Mouse (Mus musculus): ENCODE data around the gene Ppa2. TPM values are rescaled to one million over a fixed set of nuclear protein-coding genes. Genes with fewer than 3 reads are reported as not detected.

Gene Ppa2
- 78.1 and 79.9 TPM in 2 replicates for polyA plus RNA-seq (2016; fragmentation: Nextera tagmentation; extraction: Ambion mirVana)

- WGBS: under 1% methylated on average over 86 of the region's 95 CpGs
- Histone ChIP-seq H3K9me3 (no peaks in the 10 kb centered on the region), H3K9ac (replicated peaks) (peak within 1 kb of the TSS; percentile 88), H3K27ac (replicated peaks) (peak within 1 kb of the TSS; percentile 97), H3K4me3 (peak within 1 kb of the TSS; percentile 73), H3K4me2 (replicated peaks) (peak within 1 kb of the TSS; percentile 62), H3K4me1 (0 out of 2 replicates have a peak, but pooled peaks cover 7% of the 10 kb centered on the region), H3K36me3 (no peaks in the 10 kb centered on the region), H3K27me3 (no peaks in the 10 kb centered on the region)
- peak; percentile 94 for ATAC-seq (ENCODE audit: low FRiP score, low read depth)
Observed at GRCm38 (mm10) chr3:133309954-133310808, at the start of gene Ppa2. Gene Ppa2 (plus strand): TSS chr3:133310110.

- no peak for ATAC-seq (ENCODE audit: low FRiP score, low read depth)
- no peaks in the 10 kb centered on the region for H3K27me3 ChIP-seq
- 19% methylated on average over 3 of the region's 3 CpGs for WGBS
Observed at GRCm38 (mm10) chr3:133271887-133272286, 38.0 kb upstream of the Ppa2 start.

GRCm38 (mm10) chr3:133284587-133284986 is 25.3 kb upstream of the Ppa2 start:
- no peaks in the 10 kb centered on the region for H3K4me1 ChIP-seq
- no peak overlapping the region for H3K4me2 ChIP-seq (replicated peaks)
- H3K27me3 ChIP-seq: no peaks in the 10 kb centered on the region
- no peak overlapping the region for H3K27ac ChIP-seq (replicated peaks)
- no peak overlapping the region for H3K4me3 ChIP-seq
- no peak overlapping the region for H3K9ac ChIP-seq (replicated peaks)
- 82% methylated on average over 5 of the region's 5 CpGs for WGBS
- no peak for ATAC-seq (ENCODE audit: low FRiP score, low read depth)
- no peaks in the 10 kb centered on the region for H3K36me3 ChIP-seq
- no peaks in the 10 kb centered on the region for H3K9me3 ChIP-seq

More at GRCm38 (mm10) chr3:133271887-133272286, 38.0 kb upstream of the Ppa2 start:
- Histone ChIP-seq H3K36me3 (no peaks in the 10 kb centered on the region), H3K4me2 (replicated peaks) (no peak overlapping the region), H3K9me3 (no peaks in the 10 kb centered on the region), H3K9ac (replicated peaks) (no peak overlapping the region), H3K27ac (replicated peaks) (no peak overlapping the region), H3K4me1 (no peaks in the 10 kb centered on the region), H3K4me3 (no peak overlapping the region)

GRCm38 (mm10) chr3:133288795-133289194 is 21.1 kb upstream of the Ppa2 start:
- Histone ChIP-seq H3K4me2 (replicated peaks) (no peak overlapping the region), H3K9me3 (no peaks in the 10 kb centered on the region), H3K4me3 (no peak overlapping the region), H3K27ac (replicated peaks) (no peak overlapping the region), H3K27me3 (no peaks in the 10 kb centered on the region), H3K9ac (replicated peaks) (no peak overlapping the region), H3K36me3 (no peaks in the 10 kb centered on the region), H3K4me1 (no peaks in the 10 kb centered on the region)
- ATAC-seq (ENCODE audit: low FRiP score, low read depth): no peak
- WGBS: 87% methylated on average over 2 of the region's 2 CpGs

GRCm38 (mm10) chr3:133304328-133304727 is 5.6 kb upstream of the Ppa2 start:
- Histone ChIP-seq H3K4me2 (replicated peaks) (no peak overlapping the region), H3K4me1 (no peaks in the 10 kb centered on the region), H3K9ac (replicated peaks) (no peak overlapping the region), H3K4me3 (no peak overlapping the region), H3K27me3 (no peaks in the 10 kb centered on the region), H3K36me3 (no peaks in the 10 kb centered on the region), H3K27ac (replicated peaks) (no peak overlapping the region), H3K9me3 (no peaks in the 10 kb centered on the region)
- no peak for ATAC-seq (ENCODE audit: low FRiP score, low read depth)
- 88% methylated on average over 3 of the region's 3 CpGs for WGBS

GRCm38 (mm10) chr3:133308361-133308760 is 1.5 kb upstream of the Ppa2 start:
- H3K27me3 ChIP-seq: no peaks in the 10 kb centered on the region
- H3K9me3 ChIP-seq: no peaks in the 10 kb centered on the region
- H3K4me2 ChIP-seq (replicated peaks): no peak overlapping the region
- H3K4me1 ChIP-seq: 0 out of 2 replicates have a peak, but pooled peaks cover 7% of the 10 kb centered on the region
- H3K4me3 ChIP-seq: no peak overlapping the region
- ATAC-seq (ENCODE audit: low FRiP score, low read depth): no peak
- no peak overlapping the region for H3K9ac ChIP-seq (replicated peaks)
- WGBS: 94% methylated on average over 3 of the region's 3 CpGs
- H3K36me3 ChIP-seq: no peaks in the 10 kb centered on the region
- no peak overlapping the region for H3K27ac ChIP-seq (replicated peaks)

- WGBS: 93% methylated on average over 7 of the region's 7 CpGs
- no peak overlapping the region for H3K4me2 ChIP-seq (replicated peaks)
- H3K27me3 ChIP-seq: no peaks in the 10 kb centered on the region
- peak overlapping the region; percentile 97; the same call in 1 of the 2 replicates for H3K27ac ChIP-seq (replicated peaks)
- H3K9ac ChIP-seq (replicated peaks): no peak overlapping the region
- no peaks in the 10 kb centered on the region for H3K9me3 ChIP-seq
- no peak for ATAC-seq (ENCODE audit: low FRiP score, low read depth)
- peak overlapping the region; percentile 73; the same call in 1 of the 2 replicates for H3K4me3 ChIP-seq
- H3K36me3 ChIP-seq: no peaks in the 10 kb centered on the region
- 0 out of 2 replicates have a peak, but pooled peaks cover 7% of the 10 kb centered on the region for H3K4me1 ChIP-seq
Observed at GRCm38 (mm10) chr3:133309359-133309758, 551 bp upstream of the Ppa2 start.

- no peaks in the 10 kb centered on the region for H3K27me3 ChIP-seq
- H3K27ac ChIP-seq (replicated peaks): peak overlapping the region; percentile 97
- peak overlapping the region; percentile 73 for H3K4me3 ChIP-seq
- 23% methylated on average over 14 of the region's 14 CpGs for WGBS
- peak overlapping the region; percentile 88 for H3K9ac ChIP-seq (replicated peaks)
- H3K36me3 ChIP-seq: no peaks in the 10 kb centered on the region
- H3K4me1 ChIP-seq: 0 out of 2 replicates have a peak, but pooled peaks cover 7% of the 10 kb centered on the region
- ATAC-seq (ENCODE audit: low FRiP score, low read depth): peak; percentile 28
- H3K9me3 ChIP-seq: no peaks in the 10 kb centered on the region
- peak overlapping the region; percentile 62 for H3K4me2 ChIP-seq (replicated peaks)
Observed at GRCm38 (mm10) chr3:133310809-133311179, 884 bp downstream of the Ppa2 start.

- ATAC-seq (ENCODE audit: low FRiP score, low read depth): no peak
- no peak overlapping the region for H3K9ac ChIP-seq (replicated peaks)
- no peak overlapping the region for H3K4me2 ChIP-seq (replicated peaks)
- no peak overlapping the region for H3K27ac ChIP-seq (replicated peaks)
- WGBS: 86% methylated on average over 3 of the region's 3 CpGs
- 0 out of 2 replicates have a peak, but pooled peaks cover 7% of the 10 kb centered on the region for H3K4me1 ChIP-seq
- no peaks in the 10 kb centered on the region for H3K36me3 ChIP-seq
- no peaks in the 10 kb centered on the region for H3K9me3 ChIP-seq
- no peaks in the 10 kb centered on the region for H3K27me3 ChIP-seq
- H3K4me3 ChIP-seq: no peak overlapping the region
Observed at GRCm38 (mm10) chr3:133312331-133312730, 2.4 kb downstream of the Ppa2 start.

- 52% methylated on average over 6 of the region's 6 CpGs for WGBS
- Histone ChIP-seq H3K27ac (replicated peaks) (no peak overlapping the region), H3K9ac (replicated peaks) (no peak overlapping the region), H3K4me3 (no peak overlapping the region), H3K4me2 (replicated peaks) (no peak overlapping the region), H3K4me1 (0 out of 2 replicates have a peak, but pooled peaks cover 7% of the 10 kb centered on the region), H3K9me3 (no peaks in the 10 kb centered on the region), H3K27me3 (no peaks in the 10 kb centered on the region), H3K36me3 (no peaks in the 10 kb centered on the region)
- no peak for ATAC-seq (ENCODE audit: low FRiP score, low read depth)
Observed at GRCm38 (mm10) chr3:133312850-133313249, 2.9 kb downstream of the Ppa2 start.

GRCm38 (mm10) chr3:133313491-133314199 is 3.7 kb downstream of the Ppa2 start:
- Histone ChIP-seq H3K27ac (replicated peaks) (no peak overlapping the region), H3K36me3 (no peaks in the 10 kb centered on the region), H3K4me1 (0 out of 2 replicates have a peak, but pooled peaks cover 7% of the 10 kb centered on the region), H3K27me3 (no peaks in the 10 kb centered on the region), H3K4me3 (no peak overlapping the region), H3K9me3 (no peaks in the 10 kb centered on the region), H3K4me2 (replicated peaks) (no peak overlapping the region), H3K9ac (replicated peaks) (no peak overlapping the region)
- ATAC-seq (ENCODE audit: low FRiP score, low read depth): no peak
- WGBS: 94% methylated on average over 3 of the region's 3 CpGs

- no peak for ATAC-seq (ENCODE audit: low FRiP score, low read depth)
- Histone ChIP-seq H3K27me3 (no peaks in the 10 kb centered on the region), H3K4me1 (0 out of 2 replicates have a peak, but pooled peaks cover 7% of the 10 kb centered on the region), H3K4me2 (replicated peaks) (no peak overlapping the region), H3K27ac (replicated peaks) (no peak overlapping the region), H3K9ac (replicated peaks) (no peak overlapping the region), H3K36me3 (no peaks in the 10 kb centered on the region), H3K4me3 (no peak overlapping the region), H3K9me3 (no peaks in the 10 kb centered on the region)
- WGBS: 48% methylated on average over 6 of the region's 6 CpGs
Observed at GRCm38 (mm10) chr3:133314475-133314874, 4.6 kb downstream of the Ppa2 start.
